Mouse (Mus musculus) limb, embryonic 14.5 days (tissue): ENCODE measurements around the gene Tpo. TPM values are rescaled to one million over a fixed set of nuclear protein-coding genes. Genes with fewer than 3 reads are reported as not detected.

Experiments
- ATAC-seq: fragments of 200-750 bp; cut with Nextera tagmentation; 2 replicates; pipeline ENCODE4 v1.8.0; 2017; ENCODE audit warnings: low read depth, moderate number of reproducible peaks, moderate TSS enrichment; ENCODE audit not compliant: low FRiP score
- DNase-seq: peaks from one replicate; pipeline ENCODE4 v3.0.0-alpha.2; 2015; ENCODE audit warnings: low spot score
- H3K27ac ChIP-seq: fragments of 300-500 bp; sonication (generic); replicated peaks from 2 replicates; pipeline ENCODE4 v1.5.1; 2014; ENCODE audit warnings: low read depth, mild to moderate bottlenecking, low read length, moderate library complexity, mixed read lengths
- H3K27me3 ChIP-seq: fragments of 300-500 bp; sonication (generic); 2 replicates; pipeline ENCODE4 v1.6.1; 2014; ENCODE audit warnings: low read length, mixed read lengths; ENCODE audit not compliant: control insufficient read depth, insufficient read depth
- H3K36me3 ChIP-seq: fragments of 300-500 bp; sonication (generic); 2 replicates; pipeline ENCODE4 v1.6.1; 2014; ENCODE audit warnings: mild to moderate bottlenecking, low read length, moderate library complexity, mixed read lengths; ENCODE audit not compliant: control insufficient read depth, insufficient read depth
- H3K4me1 ChIP-seq: fragments of 300-500 bp; sonication (generic); 2 replicates; pipeline ENCODE4 v1.6.1; 2014; ENCODE audit warnings: antibody characterized with exemption, low read length, mixed read lengths; ENCODE audit not compliant: control insufficient read depth, insufficient read depth
- H3K4me2 ChIP-seq: fragments of 300-500 bp; sonication (generic); replicated peaks from 2 replicates; pipeline ENCODE4 v1.6.1; 2014; ENCODE audit warnings: low read depth, mild to moderate bottlenecking, low read length, moderate library complexity; ENCODE audit not compliant: severe bottlenecking
- H3K4me3 ChIP-seq: fragments of 300-500 bp; sonication (generic); replicated peaks from 2 replicates; pipeline ENCODE4 v1.5.1; 2014; ENCODE audit warnings: low read length
- H3K9ac ChIP-seq: fragments of 300-500 bp; sonication (generic); 2 replicates; pipeline ENCODE4 v1.6.1; 2014; ENCODE audit warnings: mild to moderate bottlenecking, low read depth, low read length, moderate library complexity; ENCODE audit not compliant: severe bottlenecking
- H3K9me3 ChIP-seq: fragments of 300-500 bp; sonication (generic); 2 replicates; pipeline ENCODE4 v1.6.1; 2016; ENCODE audit warnings: low read length; ENCODE audit not compliant: control insufficient read depth
- POLR2A ChIP-seq: fragments of 200-500 bp; IDR thresholded peaks from 2 replicates; pipeline ENCODE4 v1.8.0; 2012; ENCODE audit warnings: inconsistent platforms, mild to moderate bottlenecking, moderate library complexity, borderline replicate concordance; ENCODE audit not compliant: insufficient read depth, insufficient read length; ENCODE audit errors: extremely low read depth
- WGBS: fragments of 180-500 bp; shearing (Covaris S2); extraction: QIAGEN DNeasy Blood & Tissue Kit; methylation state at CpG from one replicate; pipeline ENCODE4 v1.1.7; 2014; 5-methylcytosine and 5-hydroxymethylcytosine counted together
- polyA plus RNA-seq, 2 experiments: library from polyadenylated mRNA; depleted of rRNA in 1 of 2; stranded (reverse) in 1 of 2; unstranded in 1 of 2; fragments of >200 nt; fragmentation: Nextera tagmentation in 1 of 2; extraction: Ambion mirVana in 1 of 2; gene quantifications; 2 replicates each; pipeline versions ENCODE4 v1.2.1 to v1.2.3; 2012 to 2014

Tpo gene
- polyA plus RNA-seq, 2 experiments = not detected

- WGBS = 56% methylated on average over 3 of the region's 3 CpGs
Observed at GRCm38 (mm10) chr12:30142085-30142484, 9.7 kb upstream of the Tpo start.

GRCm38 (mm10) chr12:30129411-30129716, 3.1 kb downstream of the Tpo start:
- no peaks in the 10 kb centered on the region for H3K27me3 ChIP-seq
- no peak overlapping the region for H3K9ac ChIP-seq
- H3K27ac ChIP-seq = no peak overlapping the region
- no peaks in the 10 kb centered on the region for H3K4me1 ChIP-seq
- H3K9me3 ChIP-seq = no peaks in the 10 kb centered on the region
- ATAC-seq = peak; percentile 50; the same call in 1 of the 2 replicates
- no peak overlapping the region for H3K4me2 ChIP-seq
- H3K4me3 ChIP-seq = no peak overlapping the region
- TF ChIP-seq POLR2A = no peak
- WGBS = 58% methylated on average over 6 of the region's 6 CpGs
- DNase-seq = peak; percentile 9
- H3K36me3 ChIP-seq = no peaks in the 10 kb centered on the region

More at GRCm38 (mm10) chr12:30142085-30142484, 9.7 kb upstream of the Tpo start:
- Histone ChIP-seq H3K27ac (no peak overlapping the region), H3K9ac (no peak overlapping the region), H3K36me3 (no peaks in the 10 kb centered on the region), H3K4me3 (no peak overlapping the region), H3K9me3 (no peaks in the 10 kb centered on the region), H3K4me1 (no peaks in the 10 kb centered on the region), H3K27me3 (no peaks in the 10 kb centered on the region), H3K4me2 (no peak overlapping the region)
- DNase-seq (no peak), ATAC-seq (no peak)
- TF ChIP-seq POLR2A = no peak

GRCm38 (mm10) chr12:30128561-30129410, 3.6 kb downstream of the Tpo start:
- peak; percentile 82 for DNase-seq

GRCm38 (mm10) chr12:30122347-30122746, 10.1 kb downstream of the Tpo start:
- H3K27ac ChIP-seq = no peak overlapping the region
- no peaks in the 10 kb centered on the region for H3K27me3 ChIP-seq
- no peak for TF ChIP-seq POLR2A
- H3K9ac ChIP-seq = no peak overlapping the region
- H3K36me3 ChIP-seq = no peaks in the 10 kb centered on the region
- H3K4me2 ChIP-seq = no peak overlapping the region
- no peaks in the 10 kb centered on the region for H3K4me1 ChIP-seq
- no peaks in the 10 kb centered on the region for H3K9me3 ChIP-seq
- DNase-seq = no peak
- H3K4me3 ChIP-seq = no peak overlapping the region
- WGBS = 70% methylated on average over 7 of the region's 7 CpGs
- ATAC-seq = no peak

More at GRCm38 (mm10) chr12:30128561-30129410, 3.6 kb downstream of the Tpo start:
- Histone ChIP-seq H3K4me2 (no peak overlapping the region), H3K27me3 (no peaks in the 10 kb centered on the region), H3K9ac (no peak overlapping the region), H3K9me3 (no peaks in the 10 kb centered on the region), H3K4me3 (no peak overlapping the region), H3K4me1 (no peaks in the 10 kb centered on the region), H3K27ac (no peak overlapping the region), H3K36me3 (no peaks in the 10 kb centered on the region)
- 63% methylated on average over 7 of the region's 7 CpGs for WGBS
- peak; percentile 19; the same call in 1 of the 2 replicates for ATAC-seq
- TF ChIP-seq POLR2A = no peak

GRCm38 (mm10) chr12:30112271-30112670, 20.2 kb downstream of the Tpo start:
- no peaks in the 10 kb centered on the region for H3K4me1 ChIP-seq
- no peak overlapping the region for H3K4me2 ChIP-seq
- TF ChIP-seq POLR2A = no peak
- DNase-seq = no peak
- no peaks in the 10 kb centered on the region for H3K27me3 ChIP-seq
- no peak for ATAC-seq
- no peak overlapping the region for H3K27ac ChIP-seq
- 86% methylated on average over 2 of the region's 2 CpGs for WGBS
- H3K9ac ChIP-seq = no peak overlapping the region
- H3K9me3 ChIP-seq = no peaks in the 10 kb centered on the region
- H3K4me3 ChIP-seq = no peak overlapping the region
- H3K36me3 ChIP-seq = no peaks in the 10 kb centered on the region
